Comparison of ENCODE assay signal across 28 mouse cellular contexts in the genomic region with DNA sequence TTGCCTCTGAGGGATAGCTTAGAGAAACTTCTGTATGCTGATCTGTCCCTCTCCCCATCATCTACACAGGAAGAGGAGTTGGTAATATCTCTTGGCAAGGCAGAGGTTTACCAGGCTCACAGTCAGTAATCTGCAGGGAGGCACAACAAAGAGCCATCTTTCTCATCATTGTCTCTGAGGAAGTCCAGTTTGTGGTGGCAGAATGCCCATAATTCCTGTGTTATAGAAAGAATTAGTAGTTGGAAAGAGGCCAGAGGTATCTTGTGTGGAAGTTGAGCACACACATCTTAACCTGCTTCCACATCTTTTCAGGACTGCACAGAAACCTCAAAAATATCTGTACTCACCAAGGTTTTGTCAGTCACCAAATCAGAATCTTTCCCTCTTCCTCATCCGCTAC.
"Had no signal": no experiment of that assay in that cellular context is flagged by ENCODE, and none has a peak within 500 bp of the region (broad histone marks: within the 10 kb centered on the region; RNA-seq: fewer than 3 reads in every experiment).

No protein-coding gene starts in this region.

- ATAC-seq: inflammation-experienced regulatory T-cells, adult 6 months; intestine, embryonic 15.5 days; intestine, postnatal 0 days; liver, embryonic 12.5 days had no signal

- H3K4me3 ChIP-seq: gastrocnemius, adult 2 months; heart, adult 2 months; heart, embryonic 10.5 days; heart, embryonic 12.5 days; hindbrain, embryonic 10.5 days; hindbrain, embryonic 12.5 days; hindbrain, embryonic 15.5 days; intestine, embryonic 15.5 days; layer of hippocampus, adult 2 months; limb, embryonic 13.5 days; limb, embryonic 15.5 days; liver, embryonic 12.5 days had no signal

- H3K27me3 ChIP-seq: heart, embryonic 12.5 days; hindbrain, embryonic 12.5 days; hindbrain, embryonic 15.5 days; intestine, embryonic 15.5 days; limb, embryonic 13.5 days; limb, embryonic 15.5 days; liver, embryonic 12.5 days had no signal

- H3K9ac ChIP-seq: heart, embryonic 12.5 days; hindbrain, embryonic 12.5 days; hindbrain, embryonic 15.5 days; intestine, embryonic 15.5 days; limb, embryonic 13.5 days; limb, embryonic 15.5 days; liver, embryonic 12.5 days; liver, embryonic 14.5 days had no signal

- H3K4me1 ChIP-seq: heart, embryonic 10.5 days; hindbrain, embryonic 10.5 days; hindbrain, embryonic 12.5 days; hindbrain, embryonic 15.5 days; intestine, embryonic 15.5 days; limb, embryonic 13.5 days; limb, embryonic 15.5 days; liver, embryonic 12.5 days had no signal

- H3K27ac ChIP-seq: gastrocnemius, adult 2 months; heart, adult 2 months; heart, embryonic 10.5 days; hindbrain, embryonic 10.5 days; hindbrain, embryonic 12.5 days; hindbrain, embryonic 15.5 days; intestine, embryonic 15.5 days; layer of hippocampus, adult 2 months; limb, embryonic 13.5 days; limb, embryonic 15.5 days; liver, embryonic 12.5 days; liver, embryonic 14.5 days had no signal

- DNase-seq: gastrocnemius, adult 2 months; gastrocnemius, postnatal 10 days; gastrocnemius, postnatal 25 days; heart, adult 2 months; heart, postnatal 10 days; heart, postnatal 4 days; kidney, adult 18-20 months; kidney, adult 8-10 months; kidney, postnatal 10 days; kidney, postnatal 25 days; kidney, postnatal 4 days; layer of hippocampus, adult 9-11 months; layer of hippocampus, postnatal 36 days; left cerebral cortex, postnatal 4 days; lung, adult 18-20 months had no signal

- H3K36me3 ChIP-seq: heart, embryonic 10.5 days; heart, embryonic 12.5 days; hindbrain, embryonic 10.5 days; hindbrain, embryonic 12.5 days; hindbrain, embryonic 15.5 days; intestine, embryonic 15.5 days; limb, embryonic 13.5 days; limb, embryonic 15.5 days; liver, embryonic 12.5 days had no signal

- H3K9me3 ChIP-seq: heart, embryonic 10.5 days; heart, embryonic 12.5 days; hindbrain, embryonic 10.5 days; hindbrain, embryonic 12.5 days; hindbrain, embryonic 15.5 days; intestine, embryonic 15.5 days; limb, embryonic 13.5 days; limb, embryonic 15.5 days; liver, embryonic 12.5 days had no signal

- H3K4me2 ChIP-seq: heart, embryonic 12.5 days; hindbrain, embryonic 12.5 days; hindbrain, embryonic 15.5 days; intestine, embryonic 15.5 days; limb, embryonic 13.5 days; limb, embryonic 15.5 days; liver, embryonic 12.5 days had no signal
